Mouse (Mus musculus) urinary bladder, postnatal 10 days (tissue): ENCODE measurements around the gene Rpl22l1.
A peak's percentile ranks its signal among the peaks of the same experiment; 100 is the strongest.
"Not testable (repeated sequence)": the region's sequence is repeated elsewhere in the genome, so short reads cannot be mapped to it uniquely, and the experiment has no call there.

ENCODE experiments used
- DNase-seq: peaks from one replicate; pipeline ENCODE4 v3.0.0; 2022; ENCODE audit warnings: low spot score

Rpl22l1 gene

GRCm38 (mm10) chr3:28805301-28806097 lies at the start of gene Rpl22l1:
TSS of gene Rpl22l1 (plus strand) at chr3:28805436.
- peak; percentile 96 for DNase-seq

GRCm38 (mm10) chr3:28755477-28755876 lies 49.8 kb upstream of the Rpl22l1 start:
- DNase-seq: no peak

- DNase-seq: no peak
These were observed 43.9 kb upstream of the Rpl22l1 start for GRCm38 (mm10) chr3:28761225-28761789.

- no peak for DNase-seq
These were observed 38.3 kb upstream of the Rpl22l1 start for GRCm38 (mm10) chr3:28766935-28767334.

GRCm38 (mm10) chr3:28768222-28768621 lies 37.0 kb upstream of the Rpl22l1 start:
- no peak for DNase-seq

- not testable (repeated sequence) for DNase-seq
These were observed 32.3 kb upstream of the Rpl22l1 start for GRCm38 (mm10) chr3:28772919-28773318.

- no peak for DNase-seq
These were observed 29.9 kb upstream of the Rpl22l1 start for GRCm38 (mm10) chr3:28775361-28775760.

- no peak for DNase-seq
These were observed 29.3 kb upstream of the Rpl22l1 start for GRCm38 (mm10) chr3:28775958-28776357.

GRCm38 (mm10) chr3:28776491-28776890 lies 28.7 kb upstream of the Rpl22l1 start:
- DNase-seq: no peak

GRCm38 (mm10) chr3:28780511-28780910 lies 24.7 kb upstream of the Rpl22l1 start:
- no peak for DNase-seq

GRCm38 (mm10) chr3:28780994-28781393 lies 24.2 kb upstream of the Rpl22l1 start, which contains the start of gene Eif5a2:
TSS of gene Eif5a2 (plus strand) at chr3:28781276.
- peak; percentile 61 for DNase-seq

- no peak for DNase-seq
These were observed 23.8 kb upstream of the Rpl22l1 start for GRCm38 (mm10) chr3:28781422-28781821.

GRCm38 (mm10) chr3:28781848-28782247 lies 23.4 kb upstream of the Rpl22l1 start:
- DNase-seq: no peak

- DNase-seq: no peak
These were observed 21.1 kb upstream of the Rpl22l1 start for GRCm38 (mm10) chr3:28784176-28784575.

- no peak for DNase-seq
These were observed 10.4 kb upstream of the Rpl22l1 start for GRCm38 (mm10) chr3:28794835-28795234.

GRCm38 (mm10) chr3:28808039-28808643 lies 2.9 kb downstream of the Rpl22l1 start:
- DNase-seq: no peak

- no peak for DNase-seq
These were observed 6.2 kb downstream of the Rpl22l1 start for GRCm38 (mm10) chr3:28811441-28811840.

GRCm38 (mm10) chr3:28814361-28814760 lies 9.1 kb downstream of the Rpl22l1 start:
- no peak for DNase-seq

- DNase-seq: no peak
These were observed 10.8 kb downstream of the Rpl22l1 start for GRCm38 (mm10) chr3:28816010-28816540.

- DNase-seq: no peak
These were observed 21.0 kb downstream of the Rpl22l1 start for GRCm38 (mm10) chr3:28826272-28826671.

GRCm38 (mm10) chr3:28827605-28828004 lies 22.4 kb downstream of the Rpl22l1 start:
- no peak for DNase-seq

GRCm38 (mm10) chr3:28829454-28829853 lies 24.2 kb downstream of the Rpl22l1 start:
- no peak for DNase-seq
